Mouse (Mus musculus) heart, adult 18-20 months (tissue): ENCODE data around the gene Gorasp1. TPM values are rescaled to one million over a fixed set of nuclear protein-coding genes. Genes with fewer than 3 reads are reported as not detected.

ENCODE experiments used
- DNase-seq, 2 experiments: peaks; one replicate each; pipeline ENCODE4 v3.0.0; 2021 to 2022; ENCODE audit warnings: mixed read lengths in 1 of 2
- total RNA-seq, 2 experiments: library from RNA; stranded (reverse); gene quantifications; 2 replicates each; pipeline ENCODE4 v1.2.3; 2021

The Gorasp1 gene
- total RNA-seq, 2 experiments from 2014 or later = 31.8 to 35.8 TPM

GRCm38 (mm10) chr9:119926497-119926896 lies 10.9 kb downstream of the Gorasp1 start:
- no peak for DNase-seq

- DNase-seq = no peak
Measured at GRCm38 (mm10) chr9:119925729-119926128, 11.6 kb downstream of the Gorasp1 start.

- peak; percentile 18 to 23 for DNase-seq
Measured at GRCm38 (mm10) chr9:119925120-119925657, 12.2 kb downstream of the Gorasp1 start.

DNA sequence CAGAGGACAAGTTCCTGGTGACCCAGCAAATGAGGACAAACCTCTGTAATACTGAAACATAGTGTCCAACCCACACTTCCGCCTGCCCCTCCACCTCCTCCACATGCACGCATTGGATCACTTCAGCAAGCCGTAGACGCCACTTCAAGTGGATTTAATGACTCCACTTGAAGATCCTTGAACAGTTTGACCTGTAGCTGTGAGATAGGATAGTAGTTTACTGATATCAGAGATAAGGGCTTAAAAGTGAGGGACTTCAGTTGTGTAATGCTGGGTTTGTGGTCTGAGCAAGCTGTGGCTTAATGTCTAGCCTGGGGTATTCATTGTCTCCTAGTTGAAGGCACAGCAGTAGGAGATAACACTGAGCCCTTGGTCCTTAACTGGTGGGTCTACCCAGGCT lies 13.9 kb downstream of the Gorasp1 start:
- no peak for DNase-seq

- DNase-seq = no peak
Measured at GRCm38 (mm10) chr9:119919858-119920257, 17.5 kb downstream of the Gorasp1 start.

DNA sequence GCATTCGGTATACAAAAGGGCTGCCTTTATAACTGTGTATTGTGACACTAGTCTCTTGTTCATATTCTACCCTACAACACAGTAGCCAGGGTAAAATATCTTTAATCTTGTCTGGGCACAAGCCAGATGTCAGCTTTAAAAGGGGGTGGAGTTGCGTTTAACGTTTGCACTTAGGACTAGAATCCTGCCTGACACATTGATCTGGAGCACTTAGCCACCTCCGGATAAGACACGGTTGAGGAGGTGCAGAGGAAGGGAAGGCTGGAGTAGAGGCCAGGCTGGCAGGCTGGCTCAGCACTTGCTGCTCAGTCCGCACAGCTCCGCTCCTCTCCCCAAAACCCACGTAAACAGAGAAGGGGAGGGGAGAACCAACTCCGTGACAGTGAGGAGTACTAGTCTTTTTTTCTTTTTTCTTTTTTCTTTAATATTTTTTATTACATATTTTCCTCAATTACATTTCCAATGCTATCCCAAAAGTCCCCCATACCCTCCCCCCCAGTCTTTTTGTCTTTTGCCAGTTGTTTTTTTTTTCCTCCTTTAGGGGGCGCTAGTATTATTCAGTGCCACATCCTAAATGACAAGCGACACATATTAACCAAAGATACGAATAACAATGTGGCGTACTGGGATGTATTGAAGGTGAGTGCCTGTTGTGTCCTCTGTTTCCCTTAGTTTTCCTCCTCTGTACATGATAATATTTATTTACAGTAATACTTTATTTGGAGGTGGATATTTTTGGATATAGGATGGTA lies 24.1 kb downstream of the Gorasp1 start:
- no peak for DNase-seq

GRCm38 (mm10) chr9:119909931-119910330 lies 27.4 kb downstream of the Gorasp1 start:
- no peak for DNase-seq

- no peak for DNase-seq
Measured at GRCm38 (mm10) chr9:119908708-119909107, 28.7 kb downstream of the Gorasp1 start.

GRCm38 (mm10) chr9:119902410-119903151 lies 34.8 kb downstream of the Gorasp1 start:
- DNase-seq = no peak

GRCm38 (mm10) chr9:119899446-119899845 lies 37.9 kb downstream of the Gorasp1 start:
- no peak for DNase-seq

GRCm38 (mm10) chr9:119895040-119895721 lies 42.2 kb downstream of the Gorasp1 start:
- DNase-seq = peak; percentile 44 to 51

DNA sequence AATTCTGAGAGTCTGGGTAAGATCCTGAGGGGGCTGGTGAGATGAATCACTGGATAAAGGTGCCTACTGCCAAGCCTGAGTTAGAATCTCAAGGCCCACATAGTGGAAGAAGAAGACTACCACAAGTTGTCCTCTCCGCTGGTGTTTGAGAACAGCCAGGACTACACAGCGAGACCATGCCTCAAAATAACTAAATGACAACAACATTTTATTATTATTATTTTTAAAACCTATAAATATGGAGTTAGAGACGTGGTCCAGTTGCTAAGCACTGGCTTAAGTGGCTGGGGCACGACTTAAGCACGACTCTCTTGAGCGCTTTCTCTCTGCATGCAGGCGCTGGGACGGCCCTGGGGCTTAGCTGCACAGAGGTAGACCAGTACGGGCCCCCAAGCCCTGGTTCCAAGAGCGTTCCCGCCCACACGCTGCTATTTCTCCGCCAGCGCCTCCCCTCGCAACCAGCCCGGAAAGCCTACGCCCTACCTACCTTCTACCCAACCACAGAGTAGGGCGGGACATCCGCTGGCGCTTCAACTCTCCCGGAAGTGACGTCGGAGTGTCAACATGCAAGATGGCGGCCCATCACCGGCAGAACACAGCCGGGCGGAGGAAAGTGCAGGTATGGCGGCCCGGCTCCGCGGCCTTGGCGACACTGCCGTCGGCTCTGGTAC lies 42.9 kb downstream of the Gorasp1 start, which contains the start of gene Wdr48:
TSS of gene Wdr48 (plus strand) at position 540 of the 671 bp plus-strand sequence.
- peak; percentile 98 for DNase-seq

DNA sequence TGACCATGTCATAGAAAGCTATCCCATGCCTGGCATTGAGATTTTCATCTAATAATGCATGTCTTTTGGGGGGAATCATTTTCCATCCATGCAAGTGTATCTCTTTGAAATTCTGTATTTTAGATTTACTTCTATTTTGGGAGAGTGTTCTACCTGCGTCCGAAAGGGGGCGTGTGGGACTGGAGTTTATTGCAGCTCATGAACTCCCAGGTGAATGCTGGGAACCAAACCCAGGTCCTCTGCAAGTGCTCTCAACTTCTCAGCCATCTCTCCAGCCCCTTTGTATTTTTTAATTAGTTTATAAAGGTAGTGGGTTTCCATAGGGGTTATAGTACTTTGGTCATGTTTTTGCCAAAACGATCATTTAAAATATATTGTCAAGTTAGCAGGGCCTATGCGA lies 43.5 kb downstream of the Gorasp1 start:
- no peak for DNase-seq

DNA sequence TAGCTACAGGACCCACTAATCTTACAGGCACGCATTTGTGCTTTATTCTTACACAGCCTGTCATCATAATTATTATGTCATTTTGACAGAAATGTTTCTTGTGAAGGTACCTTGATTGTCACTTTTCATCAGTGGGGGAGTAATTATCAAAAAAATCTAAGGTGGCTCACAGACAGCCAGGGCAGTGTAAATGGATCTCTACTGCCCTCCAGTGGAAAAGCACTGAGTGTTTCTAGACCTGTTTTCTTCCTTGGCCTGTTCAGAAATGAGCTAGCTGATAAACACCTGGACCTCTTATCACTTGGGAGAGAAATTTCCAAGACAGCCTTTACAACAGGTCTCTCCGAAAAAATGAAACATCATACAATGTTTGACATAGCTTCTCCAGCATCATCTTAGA lies 46.7 kb downstream of the Gorasp1 start:
- DNase-seq = peak in 1 of 2 experiments; percentile 39

DNA sequence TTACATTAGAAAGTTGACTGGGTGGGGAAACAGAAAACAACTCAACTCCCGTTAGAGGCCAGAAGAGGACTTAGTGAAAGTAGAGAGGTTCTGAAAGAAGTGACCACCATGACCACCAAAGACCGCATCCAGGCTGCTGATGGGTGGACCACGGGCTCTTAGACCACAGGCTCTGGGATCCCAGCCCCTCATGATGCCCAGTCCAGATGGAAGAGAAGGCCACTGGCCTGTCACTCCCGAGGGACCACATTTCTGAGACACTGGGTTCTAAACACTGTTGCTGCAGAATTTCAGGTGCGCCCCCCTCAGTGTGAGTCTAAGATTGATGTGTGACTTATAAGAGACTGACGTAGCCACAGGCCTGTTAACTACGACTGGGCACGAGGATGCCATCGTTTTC lies 47.9 kb downstream of the Gorasp1 start:
- no peak for DNase-seq

DNA sequence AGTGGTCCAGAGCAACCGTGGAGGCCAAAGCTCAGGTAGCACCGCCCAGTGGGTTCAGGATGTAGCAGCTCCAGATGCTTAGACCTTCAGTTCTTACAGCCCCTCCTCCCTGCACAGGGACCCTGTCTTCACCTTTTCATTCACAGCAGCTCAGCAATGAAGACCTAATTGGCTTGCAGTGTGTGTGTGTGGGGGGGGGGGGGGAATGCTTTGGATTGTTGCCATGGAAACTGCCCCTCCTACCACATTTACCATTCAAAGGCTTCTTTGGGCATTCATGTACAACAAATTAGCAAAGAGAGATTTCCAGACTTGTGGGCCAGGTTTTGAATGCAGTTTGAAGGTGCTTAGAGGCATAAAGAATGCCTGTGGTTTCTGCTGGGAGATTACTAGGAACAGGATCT lies 48.5 kb downstream of the Gorasp1 start:
- no peak for DNase-seq

GRCm38 (mm10) chr9:119887144-119887901 lies 50.0 kb downstream of the Gorasp1 start:
- no peak for DNase-seq
